Comparison of ENCODE assay signal across 25 mouse cellular contexts in genomic region chr9:122854526-122854925, GRCm38 (mm10). TPM values are rescaled to one million over a fixed set of nuclear protein-coding genes. Genes with fewer than 3 reads are reported as not detected.
DNase-seq lines count a peak whose midpoint lies in the region; ATAC-seq and TF ChIP-seq lines count a peak whose summit lies in the region.
"Had no signal": no experiment of that assay in that cellular context is flagged by ENCODE, and none has a peak within 500 bp of the region (broad histone marks: within the 10 kb centered on the region; RNA-seq: fewer than 3 reads in every experiment).

No protein-coding gene starts in this region.

- TF ChIP-seq CTCF in heart, adult 2 months (IDR thresholded peaks at IDR 0.05): no peak
- no peak for TF ChIP-seq CTCF in heart, postnatal 0 days (IDR thresholded peaks at IDR 0.05; ENCODE audit: low read depth)
- TF ChIP-seq CTCF in liver, adult 2 months (IDR thresholded peaks at IDR 0.05; ENCODE audit: low read depth, low read length): no peak

- H3K9ac ChIP-seq in heart, adult 2 months (ENCODE audit: low read depth, low read length): no peak overlapping the region
- no peak overlapping the region for H3K9ac ChIP-seq in heart, postnatal 0 days (replicated peaks; ENCODE audit: low read depth, low read length)
- no peak overlapping the region for H3K9ac ChIP-seq in heart, embryonic 12.5 days
- no peak overlapping the region for H3K9ac ChIP-seq in liver, adult 2 months (ENCODE audit: low read depth, low read length)
- H3K9ac ChIP-seq: embryonic facial prominence, embryonic 13.5 days; embryonic facial prominence, embryonic 15.5 days; forebrain, embryonic 12.5 days had no signal

- TF ChIP-seq EP300 in heart, adult 2 months (IDR thresholded peaks at IDR 0.05; ENCODE audit: insufficient read depth, low read depth, low read length): no peak
- no peak for TF ChIP-seq EP300 in heart, postnatal 0 days (IDR thresholded peaks at IDR 0.05; ENCODE audit: low read depth)

- peaks cover 1% of the 10 kb centered on the region; the same call in 1 of the 2 replicates for H3K4me1 ChIP-seq in heart, adult 2 months (ENCODE audit: control insufficient read depth, insufficient read depth, low read length)
- H3K4me1 ChIP-seq in heart, embryonic 10.5 days: no peaks in the 10 kb centered on the region
- no peaks in the 10 kb centered on the region for H3K4me1 ChIP-seq in heart, postnatal 0 days (ENCODE audit: control insufficient read depth, insufficient read depth)
- H3K4me1 ChIP-seq in heart, embryonic 12.5 days (replicated peaks): no peaks in the 10 kb centered on the region
- H3K4me1 ChIP-seq in liver, adult 2 months (ENCODE audit: control insufficient read depth, insufficient read depth, low read length): peaks cover 4% of the 10 kb centered on the region
- H3K4me1 ChIP-seq: embryonic facial prominence, embryonic 13.5 days; embryonic facial prominence, embryonic 15.5 days; forebrain, embryonic 10.5 days; forebrain, embryonic 12.5 days had no signal

- H3K4me3 ChIP-seq in heart, adult 2 months: no peak overlapping the region
- H3K4me3 ChIP-seq in heart, embryonic 10.5 days: no peak overlapping the region
- no peak overlapping the region for H3K4me3 ChIP-seq in heart, postnatal 0 days (ENCODE audit: low read depth, low read length)
- H3K4me3 ChIP-seq in heart, embryonic 12.5 days: no peak overlapping the region
- no peak overlapping the region for H3K4me3 ChIP-seq in liver, adult 2 months (ENCODE audit: insufficient read depth, low read depth, low read length)
- H3K4me3 ChIP-seq: embryonic facial prominence, embryonic 13.5 days; embryonic facial prominence, embryonic 15.5 days; erythroblast, embryonic 14.5 days; forebrain, embryonic 10.5 days; forebrain, embryonic 12.5 days had no signal

- H3K27me3 ChIP-seq in heart, adult 2 months (ENCODE audit: control insufficient read depth, insufficient read depth, low read length): no peaks in the 10 kb centered on the region
- H3K27me3 ChIP-seq in heart, embryonic 10.5 days (ENCODE audit: insufficient read depth, poor library complexity, severe bottlenecking): no peaks in the 10 kb centered on the region
- no peaks in the 10 kb centered on the region for H3K27me3 ChIP-seq in heart, postnatal 0 days (ENCODE audit: control insufficient read depth, insufficient read depth, low read length)
- no peaks in the 10 kb centered on the region for H3K27me3 ChIP-seq in heart, embryonic 12.5 days (replicated peaks)
- no peaks in the 10 kb centered on the region for H3K27me3 ChIP-seq in liver, adult 2 months (ENCODE audit: control insufficient read depth, insufficient read depth, low read length)
- H3K27me3 ChIP-seq: embryonic facial prominence, embryonic 13.5 days; embryonic facial prominence, embryonic 15.5 days; forebrain, embryonic 12.5 days had no signal

- H3K4me2 ChIP-seq in heart, postnatal 0 days (ENCODE audit: low read depth, low read length): no peak overlapping the region
- no peak overlapping the region for H3K4me2 ChIP-seq in heart, embryonic 12.5 days
- H3K4me2 ChIP-seq: embryonic facial prominence, embryonic 13.5 days; embryonic facial prominence, embryonic 15.5 days; forebrain, embryonic 12.5 days had no signal

- 80% methylated on average over 7 of the region's 7 CpGs for WGBS in heart, adult 2 months
- WGBS in heart, embryonic 10.5 days: 98% methylated on average over 7 of the region's 7 CpGs
- WGBS in heart, postnatal 0 days: 78% methylated on average over 7 of the region's 7 CpGs
- WGBS in heart, embryonic 12.5 days: 93% methylated on average over 7 of the region's 7 CpGs
- WGBS in liver, adult 2 months: 93% methylated on average over 7 of the region's 7 CpGs

- peaks cover 55% of the 10 kb centered on the region for H3K36me3 ChIP-seq in heart, adult 2 months (ENCODE audit: control insufficient read depth, insufficient read depth, low read length)
- H3K36me3 ChIP-seq in heart, embryonic 10.5 days: peaks cover 98% of the 10 kb centered on the region
- H3K36me3 ChIP-seq in heart, postnatal 0 days (replicated peaks; ENCODE audit: control insufficient read depth, insufficient read depth, low read length): peaks cover 94% of the 10 kb centered on the region
- H3K36me3 ChIP-seq in heart, embryonic 12.5 days: peaks cover 93% of the 10 kb centered on the region
- H3K36me3 ChIP-seq in liver, adult 2 months (ENCODE audit: control insufficient read depth, insufficient read depth, low read length): peaks cover 91% of the 10 kb centered on the region

- no peaks in the 10 kb centered on the region for H3K79me2 ChIP-seq in heart, adult 2 months (replicated peaks; ENCODE audit: control insufficient read depth, insufficient read depth, low read length)
- H3K79me2 ChIP-seq in liver, adult 2 months (ENCODE audit: control insufficient read depth, insufficient read depth, low read length): no peaks in the 10 kb centered on the region

- DNase-seq in heart, adult 2 months: no peak
- no peak for DNase-seq in heart, embryonic 10.5 days (ENCODE audit: low spot score)
- DNase-seq in heart, postnatal 0 days (ENCODE audit: low spot score): no peak
- DNase-seq in liver, adult 2 months (ENCODE audit: extremely low read depth, low read depth, low spot score): no peak
- no peak for DNase-seq in liver
- DNase-seq: adrenal gland, adult 2 months; adrenal gland, postnatal 10 days; adrenal gland, postnatal 25 days; cerebellum, adult 11 months; cerebellum, adult 18-20 months; cerebellum, adult 8-10 months; cerebellum, adult 9-11 months; cerebellum, postnatal 14 days; cerebellum, postnatal 36 days; embryo, embryonic 11 days had no signal

- intact Hi-C loops in heart, adult 2 months (cut with DNase I): loop anchor here (5.0 kb wide), 1 partner anchor 47 kb away; the partner anchor contains the start of gene Tcaim

- no peak for TF ChIP-seq POLR2A in heart, adult 2 months (IDR thresholded peaks at IDR 0.05; ENCODE audit: insufficient read depth, low read depth, low read length)
- no peak for TF ChIP-seq POLR2A in liver, adult 2 months (IDR thresholded peaks at IDR 0.05; ENCODE audit: extremely low read depth, insufficient read depth, low read length)

- peaks cover 7% of the 10 kb centered on the region for H3K9me3 ChIP-seq in heart, embryonic 10.5 days
- peaks cover 22% of the 10 kb centered on the region for H3K9me3 ChIP-seq in heart, postnatal 0 days (replicated peaks; ENCODE audit: control insufficient read depth, low read length)
- H3K9me3 ChIP-seq in heart, embryonic 12.5 days (replicated peaks): peaks cover 25% of the 10 kb centered on the region

- peak; percentile 30 for ATAC-seq in heart, postnatal 0 days (ENCODE audit: insufficient read depth, low read depth)
- ATAC-seq in heart, embryonic 12.5 days (ENCODE audit: insufficient number of reproducible peaks, low FRiP score): no peak
- ATAC-seq: forebrain, embryonic 14.5 days had no signal

- H3K27ac ChIP-seq in heart, adult 2 months: peak overlapping the region; percentile 48
- H3K27ac ChIP-seq in heart, embryonic 10.5 days: no peak overlapping the region
- H3K27ac ChIP-seq in heart, postnatal 0 days (ENCODE audit: low read depth): peak overlapping the region; percentile 81
- no peak overlapping the region for H3K27ac ChIP-seq in heart, embryonic 12.5 days (ENCODE audit: poor library complexity, severe bottlenecking)
- H3K27ac ChIP-seq in liver, adult 2 months (replicated peaks; ENCODE audit: insufficient read depth, low read depth, low read length): peak overlapping the region; percentile 58
- H3K27ac ChIP-seq: embryonic facial prominence, embryonic 13.5 days; embryonic facial prominence, embryonic 15.5 days; forebrain, embryonic 10.5 days; forebrain, embryonic 12.5 days had no signal

RNA-seq across cellular contexts. Expression of gene Gm35549, which starts 10.7 kb away (rescaled TPM):
- not detected for total RNA-seq in heart, adult 2 months (2021)
- not detected in 2 replicates for polyA plus RNA-seq in heart, adult 2 months (2012; rRNA removed)
- polyA plus RNA-seq in heart, embryonic 10.5 days (2016; fragmentation: Nextera tagmentation; extraction: Ambion mirVana): not detected in 2 replicates
- not detected in 2 replicates for total RNA-seq in heart, postnatal 0 days (2014; rRNA removed; ENCODE audit: low replicate concordance)
- 0.20 TPM in 1 of 2 replicates, not detected in the other for polyA plus RNA-seq in heart, postnatal 0 days (2015; fragmentation: Nextera tagmentation; extraction: Ambion mirVana)
- 0.58 TPM in 1 of 2 replicates, not detected in the other for polyA plus RNA-seq in heart, embryonic 12.5 days (2016; fragmentation: Nextera tagmentation; extraction: Ambion mirVana)
- not detected in 2 replicates for total RNA-seq in liver, adult 2 months (2014; rRNA removed)
- not detected in 2 replicates for polyA plus RNA-seq in liver, adult 2 months (2012; rRNA removed)
- total RNA-seq: adrenal gland, adult 2 months; adrenal gland, postnatal 10 days; adrenal gland, postnatal 25 days; common myeloid progenitor, adult 5-6 weeks; MEL had no signal
- polyA plus RNA-seq: adrenal gland, adult 2 months; brain, embryonic 14.5 days; erythroblast, embryonic 14.5 days had no signal

RNA-seq across cellular contexts. Expression of gene Zfp445, which starts 11.3 kb away (rescaled TPM):
- total RNA-seq in heart, adult 2 months (2021): 100 to 1,000 TPM in 1 of 2 experiments, 10 to 100 TPM in 1; 64.6 to 100 TPM
- polyA plus RNA-seq in heart, adult 2 months (2012; rRNA removed): 31.1 and 79.7 TPM in 2 replicates
- polyA plus RNA-seq in heart, embryonic 10.5 days (2016; fragmentation: Nextera tagmentation; extraction: Ambion mirVana): 47.4 and 50.7 TPM in 2 replicates
- total RNA-seq in heart, postnatal 0 days (2014; rRNA removed; ENCODE audit: low replicate concordance): 51.3 and 72.3 TPM in 2 replicates
- polyA plus RNA-seq in heart, postnatal 0 days (2015; fragmentation: Nextera tagmentation; extraction: Ambion mirVana): 19.0 and 24.6 TPM in 2 replicates
- 59.0 and 60.3 TPM in 2 replicates for polyA plus RNA-seq in heart, embryonic 12.5 days (2016; fragmentation: Nextera tagmentation; extraction: Ambion mirVana)
- 52.2 TPM in 2 replicates for total RNA-seq in liver, adult 2 months (2014; rRNA removed)
- 22.3 and 27.8 TPM in 2 replicates for polyA plus RNA-seq in liver, adult 2 months (2012; rRNA removed)

RNA-seq across cellular contexts. Expression of gene Zkscan7, which starts 31.0 kb away (rescaled TPM):
- 1 to 10 TPM; 4.7 to 5.9 TPM for total RNA-seq in heart, adult 2 months (2021)
- polyA plus RNA-seq in heart, adult 2 months (2012; rRNA removed): 2.6 and 4.1 TPM in 2 replicates
- polyA plus RNA-seq in heart, embryonic 10.5 days (2016; fragmentation: Nextera tagmentation; extraction: Ambion mirVana): 2.4 and 3.0 TPM in 2 replicates
- 3.9 and 5.4 TPM in 2 replicates for total RNA-seq in heart, postnatal 0 days (2014; rRNA removed; ENCODE audit: low replicate concordance)
- polyA plus RNA-seq in heart, postnatal 0 days (2015; fragmentation: Nextera tagmentation; extraction: Ambion mirVana): 1.4 and 1.5 TPM in 2 replicates
- 2.5 and 2.8 TPM in 2 replicates for polyA plus RNA-seq in heart, embryonic 12.5 days (2016; fragmentation: Nextera tagmentation; extraction: Ambion mirVana)
- 11.8 and 13.0 TPM in 2 replicates for total RNA-seq in liver, adult 2 months (2014; rRNA removed)
- 2.7 and 3.8 TPM in 2 replicates for polyA plus RNA-seq in liver, adult 2 months (2012; rRNA removed)
- polyA plus RNA-seq: erythroblast, embryonic 14.5 days had no signal

RNA-seq across cellular contexts. Expression of gene Tcaim, which starts 49.2 kb away (rescaled TPM):
- total RNA-seq in heart, adult 2 months (2021): 10 to 100 TPM; 46.9 to 56.5 TPM
- polyA plus RNA-seq in heart, adult 2 months (2012; rRNA removed): 20.4 and 33.4 TPM in 2 replicates
- polyA plus RNA-seq in heart, embryonic 10.5 days (2016; fragmentation: Nextera tagmentation; extraction: Ambion mirVana): 3.2 and 4.5 TPM in 2 replicates
- 4.0 and 6.5 TPM in 2 replicates for total RNA-seq in heart, postnatal 0 days (2014; rRNA removed; ENCODE audit: low replicate concordance)
- 9.8 and 10.0 TPM in 2 replicates for polyA plus RNA-seq in heart, postnatal 0 days (2015; fragmentation: Nextera tagmentation; extraction: Ambion mirVana)
- polyA plus RNA-seq in heart, embryonic 12.5 days (2016; fragmentation: Nextera tagmentation; extraction: Ambion mirVana): 4.6 and 5.5 TPM in 2 replicates
- 13.7 and 14.2 TPM in 2 replicates for total RNA-seq in liver, adult 2 months (2014; rRNA removed)
- polyA plus RNA-seq in liver, adult 2 months (2012; rRNA removed): 5.5 and 7.2 TPM in 2 replicates
- polyA plus RNA-seq: erythroblast, embryonic 14.5 days had no signal

Comparison
In these comparisons a context has a peak if more than half of its experiments do, and no peak if none do; other contexts are left out.
1. H3K27ac ChIP-seq: peak in heart, adult 2 months (single experiment), heart, postnatal 0 days (single experiment) and liver, adult 2 months (single experiment); none in heart, embryonic 10.5 days (single experiment) and heart, embryonic 12.5 days (single experiment).